Mouse (Mus musculus): ENCODE data around the gene Plau.
A peak's percentile ranks its signal among the peaks of the same experiment; 100 is the strongest.

Gene Plau

GRCm38 (mm10) chr14:20836171-20836904, at the start of gene Plau:
TSS of gene Plau (plus strand) at chr14:20836660.
- peak; percentile 69 for DNase-seq

- DNase-seq = no peak
Observed at GRCm38 (mm10) chr14:20788151-20788550, 48.3 kb upstream of the Plau start.

- no peak for DNase-seq
Observed at GRCm38 (mm10) chr14:20789593-20789992, 46.9 kb upstream of the Plau start.

- no peak for DNase-seq
Observed at GRCm38 (mm10) chr14:20790445-20790844, 46.0 kb upstream of the Plau start.

- no peak for DNase-seq
Observed at GRCm38 (mm10) chr14:20790996-20791395, 45.5 kb upstream of the Plau start.

GRCm38 (mm10) chr14:20791511-20792242, 44.8 kb upstream of the Plau start:
- no peak for DNase-seq

- no peak for DNase-seq
Observed at GRCm38 (mm10) chr14:20792243-20792921, 44.1 kb upstream of the Plau start.

GRCm38 (mm10) chr14:20792922-20793757, 43.3 kb upstream of the Plau start:
- DNase-seq = no peak

- peak; percentile 86 for DNase-seq
Observed at GRCm38 (mm10) chr14:20793758-20794531, 42.5 kb upstream of the Plau start, which contains the start of gene Camk2g. TSS of gene Camk2g (minus strand) at chr14:20794088.

GRCm38 (mm10) chr14:20794589-20794988, 41.9 kb upstream of the Plau start:
- DNase-seq = no peak

- DNase-seq = no peak
Observed at GRCm38 (mm10) chr14:20795423-20796152, 40.9 kb upstream of the Plau start.

- no peak for DNase-seq
Observed at GRCm38 (mm10) chr14:20796170-20796569, 40.3 kb upstream of the Plau start.

GRCm38 (mm10) chr14:20796643-20797042, 39.8 kb upstream of the Plau start:
- no peak for DNase-seq

GRCm38 (mm10) chr14:20798300-20798699, 38.2 kb upstream of the Plau start:
- DNase-seq = no peak

GRCm38 (mm10) chr14:20798761-20799160, 37.7 kb upstream of the Plau start:
- peak; percentile 95 for DNase-seq

GRCm38 (mm10) chr14:20802926-20803605, 33.4 kb upstream of the Plau start:
- DNase-seq = peak; percentile 62

GRCm38 (mm10) chr14:20803606-20803938, 32.9 kb upstream of the Plau start:
- DNase-seq = peak; percentile 92

GRCm38 (mm10) chr14:20804481-20804880, 32.0 kb upstream of the Plau start:
- DNase-seq = no peak

GRCm38 (mm10) chr14:20804964-20805672, 31.3 kb upstream of the Plau start:
- peak; percentile 94 for DNase-seq

Data from lung, postnatal 36 days (tissue).